Mouse (Mus musculus) brain, embryonic 14.5 days (tissue): ENCODE measurements at regions not wholly inside any gene's neighbourhood (a gene's known extent, or its start where the extent isn't known, plus 50 kb on each side); places are given as distances from the start of the nearest gene placed in this dataset.

Experiments
- CTCF ChIP-seq: fragments of 200-500 bp; IDR thresholded peaks from 2 replicates; pipeline ENCODE4 v1.5.1; 2012; ENCODE audit warnings: inconsistent platforms, mild to moderate bottlenecking, moderate library complexity, borderline replicate concordance; ENCODE audit not compliant: insufficient read depth, insufficient read length; ENCODE audit errors: extremely low read depth
- POLR2A ChIP-seq: fragments of 200-500 bp; IDR thresholded peaks from 2 replicates; pipeline ENCODE4 v1.6.1; 2012; ENCODE audit warnings: mild to moderate bottlenecking, inconsistent platforms, borderline replicate concordance; ENCODE audit not compliant: poor library complexity, insufficient read depth, insufficient read length, severe bottlenecking; ENCODE audit errors: extremely low read depth

DNA sequence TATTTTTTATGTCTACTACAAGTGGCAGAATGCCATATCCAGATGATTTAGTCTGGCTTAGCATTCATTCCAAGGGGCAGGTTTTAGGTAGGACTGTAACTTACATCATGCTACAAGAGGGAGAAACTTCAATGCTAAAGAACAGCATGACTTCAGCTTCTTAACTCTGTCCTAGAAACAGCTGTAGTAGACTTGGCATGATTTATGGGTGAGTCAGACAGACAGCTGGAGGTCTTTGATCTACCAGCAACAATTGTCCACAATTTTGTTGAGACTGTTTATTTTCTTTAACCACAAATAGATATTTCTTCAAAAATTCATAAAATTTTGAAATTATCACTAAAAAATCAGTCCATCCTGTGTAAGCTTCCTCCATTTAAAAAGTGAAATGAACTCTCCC lies 781.7 kb upstream of the Man1a start:
- TF ChIP-seq CTCF (no peak), POLR2A (no peak)
